Mouse (Mus musculus) T-helper 17 cell (primary cell): ENCODE results near the gene Gm5890.
"Not testable (repeated sequence)": the region's sequence is repeated elsewhere in the genome, so short reads cannot be mapped to it uniquely, and the experiment has no call there.

Source experiments
- in situ Hi-C, 2 experiments: fragments of 300-600 bp; cut with MboI, MseI; formaldehyde crosslinking; loops; 1 replicate in 1 of 2; 2 replicates in 1 of 2; pipeline ENCODE4 v1.15.1; 2025; ENCODE audit warnings: high pct_unique_total_duplicates in 2 of 2

The Gm5890 gene

DNA sequence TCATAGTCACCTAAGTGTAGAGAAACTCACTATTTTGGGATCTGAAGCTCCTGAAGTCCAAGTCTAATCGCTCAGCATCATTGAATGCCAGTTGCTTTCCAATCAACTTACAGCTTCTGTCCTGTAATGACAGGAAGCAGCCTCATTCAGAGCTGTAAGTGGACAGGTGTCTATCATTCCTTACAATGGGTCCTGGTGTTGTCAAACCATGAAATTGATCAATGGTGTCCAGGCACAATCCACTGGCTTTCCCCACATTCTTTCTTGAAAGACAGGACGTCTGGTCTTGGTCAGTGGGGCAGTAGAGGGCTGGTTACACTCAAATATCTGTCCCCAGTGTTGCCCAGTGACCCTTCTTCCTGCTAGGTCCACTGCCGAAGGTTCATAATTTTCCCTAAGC is at the start of gene Gm5890:
Gene Gm5890 (minus strand): TSS at position 101 of the 400 bp plus-strand sequence.
- in situ Hi-C loops: not testable (repeated sequence)

DNA sequence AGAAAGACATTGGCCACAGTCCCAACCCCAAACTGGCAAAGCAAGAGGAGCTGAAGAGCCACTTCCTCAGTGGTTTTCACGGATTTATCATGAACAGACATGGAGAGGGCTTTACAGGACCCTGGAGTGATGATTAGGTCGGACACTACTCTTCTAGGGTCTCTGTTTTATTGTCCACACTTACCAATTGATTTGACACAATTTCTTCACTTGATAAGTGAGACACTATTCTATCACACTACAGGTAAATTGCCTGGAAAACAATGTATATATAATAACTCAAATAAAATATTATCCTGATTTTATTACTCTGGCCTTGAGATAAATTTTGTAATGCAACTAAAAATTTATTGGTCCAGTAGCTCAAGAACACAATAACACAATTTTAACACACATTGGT is 28.9 kb downstream of the Gm5890 start, which contains the start of gene Gm4498:
Gene Gm4498 (minus strand): TSS at position 101 of the 400 bp plus-strand sequence.
- in situ Hi-C loops: not testable (repeated sequence)
